Mouse (Mus musculus) ES-E14 (cell line): ENCODE data around the gene Ppp1r14b. TPM values are rescaled to one million over a fixed set of nuclear protein-coding genes. Genes with fewer than 3 reads are reported as not detected.

Source experiments
- DNase-seq: peaks from one replicate; pipeline ENCODE4 v3.0.0-alpha.2; 2013; ENCODE audit warnings: low read depth, low spot score
- H3K27ac ChIP-seq: 2 replicates; pipeline ENCODE4 v1.5.1; 2012; ENCODE audit warnings: low read depth, mild to moderate bottlenecking, low read length, moderate library complexity, mixed read lengths; ENCODE audit not compliant: poor library complexity, insufficient read depth, severe bottlenecking
- H3K36me3 ChIP-seq: 2 replicates; pipeline ENCODE4 v1.6.1; 2012; ENCODE audit warnings: mild to moderate bottlenecking, low read length, moderate library complexity, mixed read lengths; ENCODE audit not compliant: control insufficient read depth, poor library complexity, insufficient read depth, severe bottlenecking
- H3K4me1 ChIP-seq, 2 experiments: fragments of 150-350 bp in 1 of 2; sonication (generic) in 1 of 2; 2 replicates each; pipeline ENCODE4 v1.6.1; 2012; ENCODE audit warnings: low read length in 2 of 2, mild to moderate bottlenecking in 1 of 2, mixed read lengths in 1 of 2; ENCODE audit not compliant: control insufficient read depth in 2 of 2, insufficient read depth in 2 of 2, poor library complexity in 1 of 2
- H3K4me3 ChIP-seq, 2 experiments: fragments of 150-350 bp in 1 of 2; sonication (generic) in 1 of 2; 2 replicates each; pipeline ENCODE4 v1.5.1; 2012; ENCODE audit warnings: low read length in 2 of 2, low read depth in 1 of 2, mild to moderate bottlenecking in 1 of 2, mixed read lengths in 1 of 2; ENCODE audit not compliant: insufficient read depth in 1 of 2, poor library complexity in 1 of 2, severe bottlenecking in 1 of 2
- H3K9ac ChIP-seq: 2 replicates; pipeline ENCODE4 v1.6.1; 2012; ENCODE audit warnings: low read depth, mild to moderate bottlenecking, low read length, mixed read lengths; ENCODE audit not compliant: poor library complexity, insufficient read depth, severe bottlenecking
- H3K9me3 ChIP-seq: fragments of 150-350 bp; sonication (generic); 2 replicates; pipeline ENCODE4 v1.6.1; 2012; ENCODE audit warnings: low read depth, mild to moderate bottlenecking, low read length; ENCODE audit not compliant: control insufficient read depth, insufficient read depth
- CHD2 ChIP-seq: IDR thresholded peaks from 2 replicates; pipeline ENCODE4 v1.6.1; 2014; ENCODE audit warnings: mild to moderate bottlenecking, low read depth, low read length, inconsistent platforms
- HCFC1 ChIP-seq: IDR thresholded peaks from 2 replicates; pipeline ENCODE4 v1.6.1; 2012; ENCODE audit warnings: low read length, inconsistent platforms, borderline replicate concordance; ENCODE audit not compliant: insufficient read depth
- MAFK ChIP-seq: IDR thresholded peaks from 2 replicates; pipeline ENCODE4 v1.6.1; 2014; ENCODE audit warnings: mild to moderate bottlenecking, low read depth, low read length, inconsistent platforms; ENCODE audit not compliant: insufficient read depth
- ZC3H11A ChIP-seq: IDR thresholded peaks from 2 replicates; pipeline ENCODE4 v1.6.1; 2012; ENCODE audit warnings: low read depth, mild to moderate bottlenecking, inconsistent platforms, low read length, borderline replicate concordance
- ZNF384 ChIP-seq: IDR thresholded peaks from 2 replicates; pipeline ENCODE4 v1.6.1; 2012; ENCODE audit warnings: low read depth, low read length, inconsistent platforms
- in situ Hi-C, 2 experiments: fragments of 600-800 bp; cut with MboI; formaldehyde crosslinking; loops; one replicate each; pipeline ENCODE4 v1.15.1; 2025; ENCODE audit warnings: low sequenced_read_pairs in 2 of 2, inconsistent platforms in 1 of 2; ENCODE audit not compliant: unreplicated experiment in 2 of 2
- total RNA-seq: library from RNA; depleted of rRNA; stranded (reverse); fragments of 300-350 nt; gene quantifications from 2 replicates; pipeline ENCODE4 v1.2.3, GENCODE M21; 2012

The Ppp1r14b gene
- total RNA-seq, 1 experiment, result 385 TPM

DNA sequence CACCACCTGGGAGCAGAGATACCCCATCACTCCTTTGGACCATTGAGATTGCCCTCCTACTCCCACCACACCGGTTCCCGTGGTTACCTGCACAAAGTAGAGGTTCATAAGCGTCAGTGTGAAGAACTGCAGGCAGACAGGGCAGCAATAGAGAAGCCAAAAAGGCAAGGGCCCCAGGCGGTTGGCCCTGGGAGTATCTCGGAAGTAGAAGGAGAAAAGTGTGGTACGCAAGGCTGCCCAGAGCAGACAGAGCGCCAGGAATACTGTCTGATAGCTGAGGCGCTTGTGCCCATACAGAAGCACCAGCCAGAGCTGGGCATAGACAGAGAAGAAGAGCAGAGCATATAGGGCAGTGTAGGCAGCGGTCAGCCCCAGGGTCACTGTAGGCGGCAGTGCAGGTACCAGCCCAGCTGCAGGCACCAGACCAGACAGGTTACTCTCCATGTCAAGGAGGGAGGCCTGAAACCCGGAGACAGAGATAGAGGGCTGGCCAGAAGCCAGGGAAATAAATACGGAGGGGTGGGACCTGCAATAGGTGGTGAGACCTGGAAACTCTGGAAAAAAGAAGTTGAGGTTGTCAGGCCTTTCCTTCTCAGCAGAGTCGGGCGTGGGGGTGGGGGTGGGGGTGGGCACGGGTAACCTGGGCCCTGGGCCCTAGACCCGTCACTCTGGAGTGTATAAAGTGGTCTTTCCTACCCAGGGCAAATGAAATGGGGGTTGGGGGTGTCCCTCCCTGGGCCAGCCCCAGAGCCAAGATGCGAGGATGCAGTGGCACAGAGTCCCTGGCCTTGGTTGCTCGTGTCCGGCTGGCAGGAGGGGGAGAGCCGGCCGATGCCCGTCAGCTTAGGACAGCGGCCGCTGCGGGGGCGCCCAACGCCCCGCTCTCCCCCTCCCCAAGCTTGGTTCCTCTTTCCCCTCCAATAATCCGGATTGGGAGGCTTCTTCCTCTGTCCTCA lies 34.1 kb upstream of the Ppp1r14b start:
- H3K36me3 ChIP-seq, result no peaks in the 10 kb centered on the region
- H3K4me3 ChIP-seq, result peak overlapping the region; percentile 34 to 83
- DNase-seq, result no peak
- TF ChIP-seq HCFC1 (no peak), ZC3H11A (no peak), MAFK (no peak), ZNF384 (no peak), CHD2 (no peak)
- peaks cover 0 to 7% of the 10 kb centered on the region in 2 experiments; a peak in 1 of 4 replicates for H3K4me1 ChIP-seq
- in situ Hi-C loops, result no loop called here
- no peak overlapping the region for H3K27ac ChIP-seq
- no peaks in the 10 kb centered on the region for H3K9me3 ChIP-seq
- peak overlapping the region; percentile 74 for H3K9ac ChIP-seq

DNA sequence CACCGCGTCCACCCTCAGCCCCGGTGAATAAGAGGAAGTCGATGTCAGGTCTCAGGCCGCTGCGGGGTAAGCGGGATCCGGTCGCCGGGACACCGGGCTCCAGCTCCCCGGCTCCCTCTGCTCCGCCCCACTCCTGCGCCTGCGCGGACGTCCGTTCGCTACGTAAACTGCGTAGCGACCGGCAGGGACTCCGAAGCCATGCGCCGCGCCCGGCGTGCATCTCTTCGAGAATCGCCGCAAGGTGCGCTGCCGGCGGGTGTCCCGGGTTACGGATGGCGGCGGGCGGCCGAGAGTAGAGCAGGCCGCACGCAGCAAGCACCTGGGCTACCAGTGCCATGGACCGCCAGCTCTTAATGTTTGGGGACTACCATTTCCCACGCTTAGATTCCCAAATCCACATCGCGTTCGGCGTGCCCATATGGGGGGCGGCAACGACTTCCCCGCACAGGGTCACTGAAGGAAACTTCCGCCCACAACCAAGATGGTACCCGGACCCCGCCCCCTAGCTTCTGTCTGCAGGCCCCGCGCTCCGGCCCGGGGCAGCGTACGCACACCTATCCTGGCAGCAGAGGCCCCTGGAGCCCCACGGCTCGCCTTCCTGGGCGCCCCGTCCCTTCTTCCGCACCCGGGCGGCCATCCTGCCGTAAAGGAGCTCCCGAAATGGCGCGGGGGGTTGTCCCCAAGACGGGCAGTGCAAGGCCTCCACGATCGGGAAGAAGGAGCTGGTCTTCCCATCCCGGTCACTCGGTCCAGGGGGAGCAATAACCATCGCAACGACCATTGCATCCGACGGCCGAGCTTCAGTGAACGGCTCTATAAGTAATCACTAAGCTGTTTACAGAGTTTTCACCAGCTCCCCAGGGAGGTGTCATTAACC lies 33.2 kb upstream of the Ppp1r14b start, which contains the start of gene Bad:
Bad (plus strand) TSS at position 490 of the 877 bp plus-strand sequence.
- Histone ChIP-seq H3K36me3 (no peaks in the 10 kb centered on the region), H3K4me3 (peak within 1 kb of the TSS; percentile 35 to 83), H3K9ac (peak within 1 kb of the TSS; percentile 82), H3K9me3 (no peaks in the 10 kb centered on the region), H3K4me1 (peaks cover 0 to 7% of the 10 kb centered on the region in 2 experiments; a peak in 1 of 4 replicates), H3K27ac (peak within 1 kb of the TSS; percentile 58; the same call in 1 of the 2 replicates)
- TF ChIP-seq HCFC1, result peak; percentile 81
- no peak for TF ChIP-seq ZNF384
- TF ChIP-seq CHD2, result no peak
- DNase-seq, result peak; percentile 80
- in situ Hi-C loops, result no loop called here

DNA sequence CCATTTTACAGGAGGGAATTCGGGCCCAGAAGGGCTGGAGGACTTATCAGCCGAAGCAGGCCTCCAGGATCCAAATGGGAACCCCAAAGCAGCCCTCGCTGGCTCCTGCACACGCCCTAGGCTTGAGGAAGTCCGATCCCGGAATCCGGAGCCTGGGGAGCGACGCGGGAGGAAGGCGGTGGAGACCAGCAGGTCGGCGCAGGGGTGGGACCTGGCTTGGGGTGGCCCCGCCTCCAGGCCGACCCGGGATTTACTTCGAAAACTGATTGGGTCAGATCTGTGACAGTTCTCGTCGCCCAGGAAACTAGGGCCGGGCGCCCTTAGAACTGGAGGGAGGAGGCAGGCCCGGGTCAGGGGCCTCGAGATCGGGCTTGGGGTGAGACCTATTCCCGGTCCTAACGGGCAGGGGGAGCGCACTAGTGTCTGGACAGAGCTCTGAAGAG lies 32.5 kb upstream of the Ppp1r14b start, which contains the start of gene Gpr137:
Gpr137 (minus strand) TSS at position 232 of the 443 bp plus-strand sequence.
- peak within 1 kb of the TSS; percentile 35 to 83 for H3K4me3 ChIP-seq
- TF ChIP-seq HCFC1 (0 out of 2 replicates have a peak, but pooled peaks have one; percentile 29), ZC3H11A (no peak)
- H3K4me1 ChIP-seq, result peaks cover 0 to 10% of the 10 kb centered on the region in 2 experiments; a peak in 1 of 4 replicates
- DNase-seq, result peak; percentile 92
- H3K27ac ChIP-seq, result peak within 1 kb of the TSS; percentile 58; the same call in 1 of the 2 replicates
- H3K9ac ChIP-seq, result peak within 1 kb of the TSS; percentile 82
- H3K36me3 ChIP-seq, result no peaks in the 10 kb centered on the region
- in situ Hi-C loops, result no loop called here
- H3K9me3 ChIP-seq, result no peaks in the 10 kb centered on the region

DNA sequence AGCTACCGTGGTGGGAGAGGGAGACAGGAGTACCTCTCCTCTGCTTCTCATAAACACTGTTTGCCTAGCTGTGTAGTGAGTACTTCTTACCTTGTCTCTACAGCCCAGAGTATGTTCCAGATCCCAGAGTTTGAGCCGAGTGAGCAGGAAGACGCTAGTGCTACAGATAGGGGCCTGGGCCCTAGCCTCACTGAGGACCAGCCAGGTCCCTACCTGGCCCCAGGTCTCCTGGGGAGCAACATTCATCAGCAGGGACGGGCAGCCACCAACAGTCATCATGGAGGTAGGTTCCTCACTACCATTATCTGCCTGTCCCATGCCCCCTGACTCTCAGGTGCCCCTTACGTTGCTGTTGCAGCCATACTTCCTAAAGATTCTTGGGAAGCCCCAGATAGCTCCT lies 32.0 kb upstream of the Ppp1r14b start:
- Histone ChIP-seq H3K4me1 (peaks cover 0 to 10% of the 10 kb centered on the region in 2 experiments; a peak in 1 of 4 replicates), H3K36me3 (no peaks in the 10 kb centered on the region), H3K4me3 (peak overlapping the region; percentile 35 to 43), H3K9ac (peak overlapping the region; percentile 25; the same call in 1 of the 2 replicates), H3K27ac (no peak overlapping the region), H3K9me3 (no peaks in the 10 kb centered on the region)
- in situ Hi-C loops, result no loop called here
- DNase-seq, result no peak
- TF ChIP-seq MAFK, result no peak
- no peak for TF ChIP-seq ZNF384
- TF ChIP-seq ZC3H11A, result no peak
- no peak for TF ChIP-seq CHD2
- no peak for TF ChIP-seq HCFC1
